Mouse (Mus musculus) liver, embryonic 12.5 days (tissue): ENCODE measurements around the gene Tex46. TPM values are rescaled to one million over a fixed set of nuclear protein-coding genes. Genes with fewer than 3 reads are reported as not detected.

Experiments used
- ATAC-seq: fragments of 200-750 bp; cut with Nextera tagmentation; 2 replicates; pipeline ENCODE4 v1.8.0; 2017; ENCODE audit warnings: moderate number of reproducible peaks, mild to moderate bottlenecking, moderate library complexity
- H3K27ac ChIP-seq: fragments of 300-500 bp; sonication (generic); 2 replicates; pipeline ENCODE4 v1.5.1; 2016; ENCODE audit warnings: mild to moderate bottlenecking
- H3K27me3 ChIP-seq: fragments of 300-500 bp; sonication (generic); replicated peaks from 2 replicates; pipeline ENCODE4 v1.6.1; 2016; ENCODE audit warnings: mild to moderate bottlenecking, moderate library complexity
- H3K36me3 ChIP-seq: fragments of 300-500 bp; sonication (generic); 2 replicates; pipeline ENCODE4 v1.6.1; 2016; ENCODE audit warnings: mild to moderate bottlenecking, moderate library complexity
- H3K4me1 ChIP-seq: fragments of 300-500 bp; sonication (generic); 2 replicates; pipeline ENCODE4 v1.6.1; 2016
- H3K4me2 ChIP-seq: fragments of 300-500 bp; sonication (generic); 2 replicates; pipeline ENCODE4 v1.6.1; 2016; ENCODE audit warnings: mild to moderate bottlenecking, moderate library complexity
- H3K4me3 ChIP-seq: fragments of 300-500 bp; sonication (generic); 2 replicates; pipeline ENCODE4 v1.5.1; 2016; ENCODE audit warnings: mild to moderate bottlenecking, moderate library complexity
- H3K9ac ChIP-seq: fragments of 300-500 bp; sonication (generic); 2 replicates; pipeline ENCODE4 v1.6.1; 2016; ENCODE audit warnings: mild to moderate bottlenecking, moderate library complexity
- H3K9me3 ChIP-seq: fragments of 300-500 bp; sonication (generic); replicated peaks from 2 replicates; pipeline ENCODE4 v1.6.1; 2016; ENCODE audit warnings: mild to moderate bottlenecking, moderate library complexity
- WGBS: fragments of 180-500 bp; shearing (Covaris S2); methylation state at CpG from one replicate; pipeline ENCODE4 v1.1.7; 2016; ENCODE audit not compliant: insufficient replicate concordance; 5-methylcytosine and 5-hydroxymethylcytosine counted together
- polyA plus RNA-seq: library from polyadenylated mRNA; unstranded; fragments of >200 nt; fragmentation: Nextera tagmentation; extraction: Ambion mirVana; gene quantifications from 2 replicates; pipeline ENCODE4 v1.2.1, GENCODE M21; 2016

The Tex46 gene
- polyA plus RNA-seq, 1 experiment from 2014 or later: not detected

- H3K36me3 ChIP-seq: no peaks in the 10 kb centered on the region
- peak overlapping the region; percentile 98 for H3K4me3 ChIP-seq
- ATAC-seq: no peak
- H3K27ac ChIP-seq: no peak overlapping the region
- WGBS: 82% methylated on average over 2 of the region's 2 CpGs
- H3K4me2 ChIP-seq: peak overlapping the region; percentile 78
- H3K9me3 ChIP-seq: no peaks in the 10 kb centered on the region
- H3K9ac ChIP-seq: peak overlapping the region; percentile 99; the same call in 1 of the 2 replicates
- H3K27me3 ChIP-seq: no peaks in the 10 kb centered on the region
- H3K4me1 ChIP-seq: peaks cover 34% of the 10 kb centered on the region
These were observed 9.7 kb upstream of the Tex46 start for GRCm38 (mm10) chr4:136600536-136600935.

- WGBS: 2% methylated on average over 13 of the region's 13 CpGs
These were observed 8.8 kb upstream of the Tex46 start for GRCm38 (mm10) chr4:136601476-136601875.

GRCm38 (mm10) chr4:136602018-136602554 lies 8.2 kb upstream of the Tex46 start:
- H3K36me3 ChIP-seq: no peaks in the 10 kb centered on the region
- H3K27ac ChIP-seq: peak overlapping the region; percentile 91
- H3K9me3 ChIP-seq: no peaks in the 10 kb centered on the region
- peak overlapping the region; percentile 99 for H3K9ac ChIP-seq
- peaks cover 32% of the 10 kb centered on the region for H3K4me1 ChIP-seq
- peak overlapping the region; percentile 98 for H3K4me3 ChIP-seq
- no peaks in the 10 kb centered on the region for H3K27me3 ChIP-seq
- under 1% methylated on average over 47 of the region's 68 CpGs for WGBS
- peak overlapping the region; percentile 78 for H3K4me2 ChIP-seq
- ATAC-seq: peak; percentile 68

More at GRCm38 (mm10) chr4:136601476-136601875, 8.8 kb upstream of the Tex46 start:
- H3K36me3 ChIP-seq: no peaks in the 10 kb centered on the region
- H3K4me3 ChIP-seq: peak overlapping the region; percentile 98
- peak overlapping the region; percentile 78 for H3K4me2 ChIP-seq
- H3K27me3 ChIP-seq: no peaks in the 10 kb centered on the region
- ATAC-seq: no peak
- peak overlapping the region; percentile 99 for H3K9ac ChIP-seq
- H3K27ac ChIP-seq: peak overlapping the region; percentile 91
- H3K9me3 ChIP-seq: no peaks in the 10 kb centered on the region
- peaks cover 32% of the 10 kb centered on the region for H3K4me1 ChIP-seq

GRCm38 (mm10) chr4:136602568-136602967 lies 7.7 kb upstream of the Tex46 start, which contains the start of gene Kdm1a:
Kdm1a (minus strand) TSS chr4:136602723.
- peak within 1 kb of the TSS; percentile 91 for H3K27ac ChIP-seq
- no peaks in the 10 kb centered on the region for H3K27me3 ChIP-seq
- no peaks in the 10 kb centered on the region for H3K36me3 ChIP-seq
- H3K4me3 ChIP-seq: peak within 1 kb of the TSS; percentile 98
- H3K4me2 ChIP-seq: peak within 1 kb of the TSS; percentile 78
- ATAC-seq: peak; percentile 85
- H3K9ac ChIP-seq: peak within 1 kb of the TSS; percentile 99
- no peaks in the 10 kb centered on the region for H3K9me3 ChIP-seq
- H3K4me1 ChIP-seq: peaks cover 29% of the 10 kb centered on the region
- WGBS: under 1% methylated on average over 44 of the region's 45 CpGs

GRCm38 (mm10) chr4:136605756-136606485 lies 4.3 kb upstream of the Tex46 start:
- no peak overlapping the region for H3K4me3 ChIP-seq

GRCm38 (mm10) chr4:136613657-136614056 lies 3.4 kb downstream of the Tex46 start:
- Histone ChIP-seq H3K27me3 (no peaks in the 10 kb centered on the region), H3K9ac (no peak overlapping the region), H3K9me3 (no peaks in the 10 kb centered on the region), H3K4me1 (no peaks in the 10 kb centered on the region), H3K27ac (no peak overlapping the region), H3K4me2 (no peak overlapping the region), H3K4me3 (no peak overlapping the region), H3K36me3 (no peaks in the 10 kb centered on the region)
- no peak for ATAC-seq
- WGBS: 56% methylated on average over 7 of the region's 7 CpGs

More at GRCm38 (mm10) chr4:136605756-136606485, 4.3 kb upstream of the Tex46 start:
- no peak overlapping the region for H3K4me2 ChIP-seq
- no peaks in the 10 kb centered on the region for H3K36me3 ChIP-seq
- no peak for ATAC-seq
- no peak overlapping the region for H3K27ac ChIP-seq
- H3K9me3 ChIP-seq: no peaks in the 10 kb centered on the region
- WGBS: 81% methylated on average over 19 of the region's 19 CpGs
- H3K9ac ChIP-seq: no peak overlapping the region
- H3K27me3 ChIP-seq: no peaks in the 10 kb centered on the region
- peaks cover 11% of the 10 kb centered on the region for H3K4me1 ChIP-seq

- no peak for ATAC-seq
- Histone ChIP-seq H3K4me3 (no peak overlapping the region), H3K36me3 (no peaks in the 10 kb centered on the region), H3K4me2 (no peak overlapping the region), H3K4me1 (no peaks in the 10 kb centered on the region), H3K9ac (no peak overlapping the region), H3K9me3 (no peaks in the 10 kb centered on the region), H3K27ac (no peak overlapping the region), H3K27me3 (no peaks in the 10 kb centered on the region)
- WGBS: 4% methylated on average over 1 of the region's 1 CpGs
These were observed 11.1 kb downstream of the Tex46 start for GRCm38 (mm10) chr4:136621336-136621735.

GRCm38 (mm10) chr4:136621956-136622355 lies 11.7 kb downstream of the Tex46 start:
- H3K4me2 ChIP-seq: no peak overlapping the region
- no peaks in the 10 kb centered on the region for H3K27me3 ChIP-seq
- WGBS: 47% methylated on average over 5 of the region's 5 CpGs
- H3K4me3 ChIP-seq: no peak overlapping the region
- H3K36me3 ChIP-seq: no peaks in the 10 kb centered on the region
- H3K9ac ChIP-seq: no peak overlapping the region
- 0 out of 2 replicates have a peak, but pooled peaks cover 5% of the 10 kb centered on the region for H3K4me1 ChIP-seq
- no peak overlapping the region for H3K27ac ChIP-seq
- no peaks in the 10 kb centered on the region for H3K9me3 ChIP-seq
- ATAC-seq: no peak

GRCm38 (mm10) chr4:136622388-136622787 lies 12.2 kb downstream of the Tex46 start, which contains the start of gene Lactbl1:
Lactbl1 (plus strand) TSS chr4:136622621.
- Histone ChIP-seq H3K36me3 (no peaks in the 10 kb centered on the region), H3K9me3 (no peaks in the 10 kb centered on the region), H3K27me3 (no peaks in the 10 kb centered on the region), H3K4me2 (no peak within 1 kb of the TSS), H3K4me3 (no peak within 1 kb of the TSS), H3K4me1 (0 out of 2 replicates have a peak, but pooled peaks cover 5% of the 10 kb centered on the region), H3K27ac (no peak within 1 kb of the TSS), H3K9ac (no peak within 1 kb of the TSS)
- no peak for ATAC-seq
- 50% methylated on average over 6 of the region's 6 CpGs for WGBS

GRCm38 (mm10) chr4:136626590-136626989 lies 16.4 kb downstream of the Tex46 start:
- H3K9me3 ChIP-seq: no peaks in the 10 kb centered on the region
- H3K36me3 ChIP-seq: no peaks in the 10 kb centered on the region
- H3K4me1 ChIP-seq: 0 out of 2 replicates have a peak, but pooled peaks cover 5% of the 10 kb centered on the region
- H3K4me3 ChIP-seq: no peak overlapping the region
- no peaks in the 10 kb centered on the region for H3K27me3 ChIP-seq
- no peak overlapping the region for H3K4me2 ChIP-seq
- no peak overlapping the region for H3K9ac ChIP-seq
- no peak for ATAC-seq
- no peak overlapping the region for H3K27ac ChIP-seq
- WGBS: 28% methylated on average over 6 of the region's 6 CpGs

- 76% methylated on average over 11 of the region's 11 CpGs for WGBS
- Histone ChIP-seq H3K4me2 (no peak overlapping the region), H3K27ac (no peak overlapping the region), H3K27me3 (peaks cover 11% of the 10 kb centered on the region), H3K4me3 (no peak overlapping the region), H3K9ac (no peak overlapping the region), H3K4me1 (0 out of 2 replicates have a peak, but pooled peaks cover 5% of the 10 kb centered on the region), H3K36me3 (no peaks in the 10 kb centered on the region), H3K9me3 (no peaks in the 10 kb centered on the region)
- no peak for ATAC-seq
These were observed 21.2 kb downstream of the Tex46 start for GRCm38 (mm10) chr4:136631237-136631994.

- Histone ChIP-seq H3K9me3 (no peaks in the 10 kb centered on the region), H3K27me3 (peaks cover 52% of the 10 kb centered on the region), H3K4me2 (no peak overlapping the region), H3K4me3 (no peak overlapping the region), H3K27ac (no peak overlapping the region), H3K4me1 (peaks cover 24% of the 10 kb centered on the region), H3K36me3 (no peaks in the 10 kb centered on the region), H3K9ac (no peak overlapping the region)
- no peak for ATAC-seq
These were observed 25.8 kb downstream of the Tex46 start for GRCm38 (mm10) chr4:136635995-136636394.
